Mouse (Mus musculus): ENCODE results near the gene Gm49661.

The Gm49661 gene

GRCm38 (mm10) chr8:84928456-84929306 is 40.6 kb downstream of the Gm49661 start:
- peak; percentile 75 for DNase-seq

DNA sequence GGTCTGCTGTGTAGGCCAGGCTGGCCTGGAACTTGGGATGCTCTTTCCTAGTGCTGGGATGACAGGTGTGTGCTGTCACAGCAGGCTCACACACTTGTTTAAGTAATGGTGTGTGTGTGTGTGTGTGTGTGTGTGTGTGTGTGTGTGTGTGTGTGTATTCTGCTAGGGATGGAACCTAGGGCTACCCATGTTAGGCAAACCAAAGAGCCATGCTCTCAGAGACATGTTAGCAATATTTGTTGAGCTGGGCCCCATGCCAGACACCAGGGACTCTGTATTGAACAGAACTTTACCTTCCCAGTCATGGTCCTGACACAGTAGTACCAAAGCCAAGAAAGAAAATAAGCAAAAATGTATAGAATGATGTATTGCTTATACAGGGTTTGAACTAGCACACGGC is 41.7 kb downstream of the Gm49661 start:
- DNase-seq = no peak

DNA sequence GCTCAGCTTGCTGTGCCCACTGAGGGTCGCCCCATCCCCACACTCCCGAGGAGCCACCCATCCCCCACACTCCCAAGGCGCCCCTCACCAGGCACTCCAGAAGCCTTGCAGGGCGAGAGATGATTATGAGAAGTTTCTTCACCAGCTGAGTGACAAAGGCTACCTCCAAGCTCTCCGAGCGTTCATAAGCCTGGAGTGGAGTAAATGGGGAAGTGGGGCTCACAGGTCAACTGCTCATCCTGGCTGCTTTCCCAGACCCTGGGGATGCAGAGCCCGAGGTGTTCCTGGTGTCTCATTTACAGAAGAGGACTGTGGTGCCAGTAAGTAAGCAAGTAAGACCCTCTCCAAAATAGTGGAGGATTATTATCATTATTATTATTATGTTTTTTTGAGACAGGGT is 43.7 kb downstream of the Gm49661 start:
- DNase-seq = no peak

GRCm38 (mm10) chr8:84921596-84921995 is 47.6 kb downstream of the Gm49661 start:
- DNase-seq = peak; percentile 67

GRCm38 (mm10) chr8:84918646-84919045 is 50.6 kb downstream of the Gm49661 start:
- no peak for DNase-seq

GRCm38 (mm10) chr8:84917781-84918180 is 51.5 kb downstream of the Gm49661 start:
- DNase-seq = no peak
